Comparison of ENCODE assay signal across 14 mouse cellular contexts in genomic region chr1:66552396-66552966, GRCm38 (mm10).
A peak's percentile ranks its signal among the peaks of the same experiment; 100 is the strongest.
DNase-seq lines count a peak whose midpoint lies in the region; ATAC-seq and TF ChIP-seq lines count a peak whose summit lies in the region.
"Had no signal": no experiment of that assay in that cellular context is flagged by ENCODE, and none has a peak within 500 bp of the region (broad histone marks: within the 10 kb centered on the region; RNA-seq: fewer than 3 reads in every experiment).

No protein-coding gene starts in this region.

- no peak for TF ChIP-seq POLR2A in spleen, adult 2 months (IDR thresholded peaks at IDR 0.05; ENCODE audit: low read depth, low read length)

- DNase-seq in spleen, adult 2 months (ENCODE audit: low read depth in 1 of 2, low spot score in 2 of 2): peak in 1 of 2 experiments; percentile 30
- no peak for DNase-seq in spleen, postnatal 10 days (ENCODE audit: low spot score in 2 of 2)
- DNase-seq in frontal cortex, postnatal 36 days (ENCODE audit: low spot score in 2 of 2): peak; percentile 65 to 80
- peak; percentile 71 to 79 for DNase-seq in left cerebral cortex, postnatal 14 days (ENCODE audit: low spot score in 2 of 2)
- DNase-seq in thymus, postnatal 4 days: peak; percentile 9
- DNase-seq in retina, embryonic 14.5 days (ENCODE audit: low spot score): no peak
- DNase-seq in adrenal gland, postnatal 25 days: no peak
- no peak for DNase-seq in liver, embryonic 11.5 days (ENCODE audit: low spot score)
- DNase-seq: forebrain, postnatal 0 days; kidney, postnatal 14 days; liver, embryonic 13.5 days had no signal

- H3K36me3 ChIP-seq in spleen, adult 2 months (ENCODE audit: control insufficient read depth, insufficient read depth, low read length): no peaks in the 10 kb centered on the region
- H3K36me3 ChIP-seq in liver, embryonic 11.5 days (ENCODE audit: control insufficient read depth, insufficient read depth, low read length): no peaks in the 10 kb centered on the region
- H3K36me3 ChIP-seq: hindbrain, embryonic 10.5 days; liver, embryonic 13.5 days had no signal

- H3K4me2 ChIP-seq in liver, embryonic 11.5 days: no peak overlapping the region
- H3K4me2 ChIP-seq: liver, embryonic 13.5 days had no signal

- WGBS in spleen, adult 2 months: 54% methylated on average over 5 of the region's 5 CpGs
- WGBS in liver, embryonic 11.5 days: 76% methylated on average over 5 of the region's 5 CpGs

- no peaks in the 10 kb centered on the region for H3K9me3 ChIP-seq in liver, embryonic 11.5 days (ENCODE audit: control insufficient read depth, low read length)
- H3K9me3 ChIP-seq: liver, embryonic 13.5 days had no signal

- no peaks in the 10 kb centered on the region for H3K27me3 ChIP-seq in spleen, adult 2 months (ENCODE audit: control insufficient read depth, insufficient read depth, low read length)
- H3K27me3 ChIP-seq in liver, embryonic 11.5 days (replicated peaks; ENCODE audit: control insufficient read depth, insufficient read depth, low read length): no peaks in the 10 kb centered on the region
- H3K27me3 ChIP-seq: CH12.LX; liver, embryonic 13.5 days had no signal

- intact Hi-C loops in left cerebral cortex, postnatal 14 days (cut with DNase I): no loop called here

- H3K4me3 ChIP-seq in spleen, adult 2 months (ENCODE audit: extremely low read depth, insufficient read depth, insufficient read length): no peak overlapping the region
- no peak overlapping the region for H3K4me3 ChIP-seq in liver, embryonic 11.5 days (ENCODE audit: low read depth, low read length)
- H3K4me3 ChIP-seq: hindbrain, embryonic 10.5 days; liver, embryonic 13.5 days had no signal

- TF ChIP-seq CTCF in spleen, adult 2 months (IDR thresholded peaks at IDR 0.05; ENCODE audit: extremely low read depth, insufficient read depth, insufficient read length, insufficient replicate concordance): no peak

- no peaks in the 10 kb centered on the region for H3K4me1 ChIP-seq in spleen, adult 2 months (ENCODE audit: control insufficient read depth, insufficient read depth, insufficient read length)
- H3K4me1 ChIP-seq in liver, embryonic 11.5 days (replicated peaks; ENCODE audit: control insufficient read depth, insufficient read depth, low read length): no peaks in the 10 kb centered on the region
- H3K4me1 ChIP-seq: hindbrain, embryonic 10.5 days; liver, embryonic 13.5 days had no signal

- peak overlapping the region; percentile 29; the same call in 1 of the 2 replicates for H3K27ac ChIP-seq in spleen, adult 2 months (ENCODE audit: insufficient read depth, low read length)
- no peak overlapping the region for H3K27ac ChIP-seq in liver, embryonic 11.5 days (ENCODE audit: low read depth, low read length)
- H3K27ac ChIP-seq: hindbrain, embryonic 10.5 days; liver, embryonic 13.5 days; macrophage had no signal

- no peak for ATAC-seq in liver, embryonic 11.5 days (replicated peaks; ENCODE audit: low FRiP score)
- ATAC-seq: forebrain, postnatal 0 days had no signal

- no peak overlapping the region for H3K9ac ChIP-seq in liver, embryonic 11.5 days (ENCODE audit: low read depth, low read length)
- H3K9ac ChIP-seq: forebrain, postnatal 0 days; liver, embryonic 13.5 days had no signal

Comparison
In these comparisons a context has a peak if more than half of its experiments do, and no peak if none do; other contexts are left out.
1. DNase-seq: peak in frontal cortex, postnatal 36 days (2 of 2), left cerebral cortex, postnatal 14 days (2 of 2) and thymus, postnatal 4 days (single experiment); none in spleen, postnatal 10 days (0 of 2), retina, embryonic 14.5 days (single experiment), adrenal gland, postnatal 25 days (single experiment) and liver, embryonic 11.5 days (single experiment).